Mouse (Mus musculus): ENCODE results near the gene Gpx7.

The Gpx7 gene

GRCm38 (mm10) chr4:108406861-108407401 is at the start of gene Gpx7:
Gene Gpx7 (minus strand): TSS chr4:108406961.
- no peak for DNase-seq

GRCm38 (mm10) chr4:108456028-108456427 is 49.3 kb upstream of the Gpx7 start:
- DNase-seq: no peak

GRCm38 (mm10) chr4:108448091-108448490 is 41.3 kb upstream of the Gpx7 start:
- no peak for DNase-seq

- DNase-seq: peak; percentile 58
Observed at GRCm38 (mm10) chr4:108438082-108438840, 31.5 kb upstream of the Gpx7 start.

GRCm38 (mm10) chr4:108436225-108436624 is 29.5 kb upstream of the Gpx7 start:
- no peak for DNase-seq

GRCm38 (mm10) chr4:108435646-108436045 is 28.9 kb upstream of the Gpx7 start:
- no peak for DNase-seq

GRCm38 (mm10) chr4:108434781-108435180 is 28.0 kb upstream of the Gpx7 start:
- no peak for DNase-seq

- no peak for DNase-seq
Observed at GRCm38 (mm10) chr4:108434221-108434620, 27.5 kb upstream of the Gpx7 start.

- no peak for DNase-seq
Observed at GRCm38 (mm10) chr4:108433341-108433740, 26.6 kb upstream of the Gpx7 start.

- DNase-seq: no peak
Observed at GRCm38 (mm10) chr4:108431561-108431936, 24.8 kb upstream of the Gpx7 start.

GRCm38 (mm10) chr4:108430656-108431560 is 24.1 kb upstream of the Gpx7 start:
- no peak for DNase-seq

- DNase-seq: no peak
Observed at GRCm38 (mm10) chr4:108428341-108428721, 21.6 kb upstream of the Gpx7 start.

- no peak for DNase-seq
Observed at GRCm38 (mm10) chr4:108427719-108428340, 21.1 kb upstream of the Gpx7 start.

GRCm38 (mm10) chr4:108424587-108424986 is 17.8 kb upstream of the Gpx7 start:
- DNase-seq: no peak

GRCm38 (mm10) chr4:108407621-108408020 is 860 bp upstream of the Gpx7 start:
- DNase-seq: no peak

GRCm38 (mm10) chr4:108406138-108406860 is 462 bp downstream of the Gpx7 start:
- peak; percentile 70 for DNase-seq

GRCm38 (mm10) chr4:108405766-108406137 is 1.0 kb downstream of the Gpx7 start:
- no peak for DNase-seq

- DNase-seq: no peak
Observed at GRCm38 (mm10) chr4:108403861-108404635, 2.7 kb downstream of the Gpx7 start.

- no peak for DNase-seq
Observed at GRCm38 (mm10) chr4:108400395-108400794, 6.4 kb downstream of the Gpx7 start.

- DNase-seq: no peak
Observed at GRCm38 (mm10) chr4:108394236-108394635, 12.5 kb downstream of the Gpx7 start.

- no peak for DNase-seq
Observed at GRCm38 (mm10) chr4:108392558-108392957, 14.2 kb downstream of the Gpx7 start.

- DNase-seq: no peak
Observed at GRCm38 (mm10) chr4:108391124-108391523, 15.6 kb downstream of the Gpx7 start.

Data from cerebellum, adult 11 months (tissue).